Mouse (Mus musculus) cortical plate, adult 2 months (tissue): ENCODE measurements around the gene Sf3b3.

Source experiments
- CTCF ChIP-seq: fragments of 200-500 bp; IDR thresholded peaks from 2 replicates; pipeline ENCODE4 v1.5.1; 2011; ENCODE audit warnings: mild to moderate bottlenecking, control low read depth, low read length; ENCODE audit not compliant: insufficient read depth; ENCODE audit errors: extremely low read depth
- POLR2A ChIP-seq: fragments of 200-500 bp; IDR thresholded peaks from 2 replicates; pipeline ENCODE4 v1.6.1; 2011; ENCODE audit warnings: mild to moderate bottlenecking, low read length, control low read depth; ENCODE audit not compliant: insufficient read depth; ENCODE audit errors: extremely low read depth

- TF ChIP-seq POLR2A, result no peak
- no peak for TF ChIP-seq CTCF
Observed at GRCm38 (mm10) chr8:110889904-110890470, 43.4 kb upstream of the Sf3b3 start.
